Mouse (Mus musculus): ENCODE data around the gene Rnf208.

The Rnf208 gene

DNA sequence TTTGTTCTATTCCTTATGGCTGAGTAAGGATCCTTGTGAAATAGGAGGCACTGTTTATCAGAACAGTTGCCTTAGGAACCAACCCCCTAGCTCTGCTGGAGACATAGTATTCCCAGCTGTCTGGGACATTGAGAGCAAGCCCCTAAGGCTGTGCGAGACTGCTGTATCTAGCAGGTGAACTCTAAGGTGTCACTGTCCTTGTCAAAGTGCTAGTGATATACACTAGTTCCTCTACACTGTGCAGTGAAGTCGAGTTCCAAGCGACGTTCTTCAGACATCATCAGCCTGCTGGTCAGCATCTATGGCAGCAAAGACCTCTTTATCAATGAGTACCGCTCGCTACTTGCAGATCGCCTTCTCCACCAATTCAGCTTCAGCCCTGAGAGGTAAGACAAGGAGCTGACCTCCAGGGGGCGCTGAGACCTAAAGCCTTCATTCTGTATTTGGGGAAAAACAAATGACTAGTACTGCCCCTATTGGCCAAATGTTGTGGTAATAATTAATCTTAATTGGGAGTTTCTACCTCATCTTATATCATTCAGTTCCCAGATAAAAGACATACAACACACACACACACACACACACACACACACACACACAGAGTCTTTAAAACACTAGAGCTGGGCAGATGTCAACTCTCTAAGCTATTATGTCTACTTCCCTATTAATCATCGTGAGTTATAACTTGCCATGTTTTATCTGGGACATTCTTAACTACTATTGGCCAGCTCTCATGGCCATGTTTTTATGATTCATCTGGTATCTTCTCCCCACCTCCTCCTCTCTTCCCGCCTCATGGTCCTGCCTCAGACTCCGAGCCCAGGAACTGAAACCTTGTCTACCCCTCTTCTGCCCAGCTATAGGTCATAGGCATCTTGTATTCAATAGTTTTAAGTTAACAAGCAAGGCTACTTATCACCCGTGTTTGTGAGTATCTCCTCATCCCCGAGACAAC is 37.1 kb downstream of the Rnf208 start:
- DNase-seq (ENCODE audit: low read depth, low spot score) = peak; percentile 94

DNA sequence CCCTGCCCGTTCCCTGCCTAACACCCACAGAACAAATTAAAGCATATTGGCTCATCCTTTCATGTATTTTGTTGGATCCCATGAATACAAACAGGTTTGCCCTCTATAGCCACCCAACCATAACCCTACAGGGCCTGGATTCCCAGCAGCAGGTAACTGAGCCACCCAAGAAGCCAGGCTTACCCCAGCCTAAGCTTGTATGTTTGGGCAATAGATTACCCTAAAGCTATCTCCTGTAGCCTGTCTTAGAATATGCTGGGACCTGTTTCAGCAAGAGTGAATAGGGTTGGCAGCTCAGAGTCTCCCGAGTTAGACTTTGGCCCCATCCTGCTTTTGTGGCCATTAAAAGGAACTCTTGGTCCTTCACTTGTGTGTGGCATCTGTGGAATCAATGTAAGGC is 43.5 kb downstream of the Rnf208 start:
- DNase-seq (ENCODE audit: low read depth, low spot score) = no peak

DNA sequence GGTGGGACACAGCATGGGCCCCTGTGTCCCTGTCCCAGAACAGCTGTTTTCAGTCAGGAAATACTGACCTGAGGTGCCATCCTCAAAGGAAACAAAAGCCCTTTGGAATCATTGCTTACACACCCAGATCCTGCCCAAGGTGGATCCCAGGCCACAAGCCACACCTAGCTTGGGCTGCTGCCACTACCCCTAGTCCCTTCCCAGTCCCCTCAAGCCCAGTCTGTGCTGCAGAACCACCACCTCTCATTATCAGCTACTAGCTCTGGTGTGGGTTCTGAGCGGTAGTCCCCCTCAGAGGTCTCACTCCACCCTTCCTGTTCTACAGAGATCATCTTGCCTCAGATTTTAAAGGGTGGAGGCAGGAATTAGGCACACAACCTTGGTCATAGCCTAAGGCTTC is 44.3 kb downstream of the Rnf208 start:
- DNase-seq (ENCODE audit: low read depth, low spot score) = no peak

DNA sequence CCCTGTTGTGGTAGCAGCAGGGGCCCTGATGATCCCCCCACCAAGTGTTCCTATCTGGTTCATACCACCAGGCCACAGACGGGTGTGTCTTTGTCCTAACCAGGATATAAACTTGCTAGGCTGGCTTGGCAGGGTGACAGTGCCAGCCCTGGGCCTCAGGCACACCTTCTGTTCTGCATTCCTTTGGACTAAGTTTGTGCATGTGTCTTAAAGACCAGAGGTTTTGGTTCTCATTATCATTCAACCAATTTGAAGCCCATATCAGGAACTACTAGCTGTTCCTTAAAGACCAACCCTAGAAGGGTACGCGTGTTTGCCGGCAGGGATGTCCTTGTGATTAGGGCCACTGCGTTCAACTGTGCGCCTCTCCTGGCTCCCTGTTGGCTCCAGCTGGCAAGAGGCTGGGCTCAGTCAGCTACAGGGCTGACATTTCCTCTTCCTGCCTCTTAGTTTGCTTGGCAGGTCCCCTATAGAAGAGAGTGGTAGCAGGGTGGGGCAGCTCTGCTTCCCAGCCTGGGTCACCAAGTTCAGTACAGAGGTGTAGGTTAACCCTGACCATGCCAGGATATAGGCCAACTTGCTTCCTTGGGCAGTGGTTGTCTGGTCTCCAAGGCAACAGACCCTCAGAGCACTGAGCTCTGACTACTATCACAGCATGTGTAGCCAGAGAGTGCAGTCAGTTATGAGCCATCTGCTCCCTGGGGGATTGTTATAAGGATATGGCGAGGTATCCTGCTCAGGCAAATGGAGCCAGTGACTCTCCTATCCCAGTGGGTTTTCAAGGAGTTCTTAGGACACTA is 45.0 kb downstream of the Rnf208 start:
- DNase-seq (ENCODE audit: low read depth, low spot score) = no peak

DNA sequence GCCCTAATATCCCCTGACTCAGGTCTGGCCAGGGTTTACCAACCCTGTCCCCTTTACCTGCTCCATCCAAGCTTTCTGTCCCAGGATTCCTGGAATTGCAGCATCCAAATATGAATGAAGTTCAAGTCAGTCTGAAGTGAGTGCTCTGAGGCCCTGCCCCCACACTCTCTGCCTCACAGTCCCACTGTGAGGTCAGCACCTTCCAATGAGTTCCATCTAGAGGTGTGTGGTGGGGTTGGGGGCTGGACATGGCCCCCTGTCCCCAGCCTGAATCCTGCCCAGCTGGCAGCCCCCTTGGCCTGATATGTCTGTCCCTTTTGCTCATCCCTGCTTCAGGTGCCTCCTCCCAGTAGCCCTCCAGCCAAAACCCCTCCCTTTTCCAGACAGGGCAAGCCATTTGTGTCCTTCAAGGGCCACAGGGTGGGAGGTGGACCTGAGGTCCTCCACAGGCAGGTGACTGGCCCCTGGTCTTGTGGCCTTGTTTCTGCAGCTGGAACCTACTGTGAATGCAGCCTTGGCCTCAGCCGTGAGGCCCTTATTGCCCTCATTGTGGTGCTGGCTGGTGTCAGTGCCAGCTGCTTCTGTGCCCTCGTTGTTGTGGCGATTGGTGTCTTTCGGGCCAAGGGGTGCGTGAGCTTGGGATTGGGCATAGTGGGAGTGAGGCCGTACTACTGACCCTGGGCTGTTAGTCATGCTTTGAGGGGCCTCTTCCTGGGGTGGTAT is 46.0 kb downstream of the Rnf208 start, which contains the start of gene Tmem210:
Gene Tmem210 (plus strand): TSS at position 219 of the 723 bp plus-strand sequence.
- no peak for DNase-seq (ENCODE audit: low read depth, low spot score)

DNA sequence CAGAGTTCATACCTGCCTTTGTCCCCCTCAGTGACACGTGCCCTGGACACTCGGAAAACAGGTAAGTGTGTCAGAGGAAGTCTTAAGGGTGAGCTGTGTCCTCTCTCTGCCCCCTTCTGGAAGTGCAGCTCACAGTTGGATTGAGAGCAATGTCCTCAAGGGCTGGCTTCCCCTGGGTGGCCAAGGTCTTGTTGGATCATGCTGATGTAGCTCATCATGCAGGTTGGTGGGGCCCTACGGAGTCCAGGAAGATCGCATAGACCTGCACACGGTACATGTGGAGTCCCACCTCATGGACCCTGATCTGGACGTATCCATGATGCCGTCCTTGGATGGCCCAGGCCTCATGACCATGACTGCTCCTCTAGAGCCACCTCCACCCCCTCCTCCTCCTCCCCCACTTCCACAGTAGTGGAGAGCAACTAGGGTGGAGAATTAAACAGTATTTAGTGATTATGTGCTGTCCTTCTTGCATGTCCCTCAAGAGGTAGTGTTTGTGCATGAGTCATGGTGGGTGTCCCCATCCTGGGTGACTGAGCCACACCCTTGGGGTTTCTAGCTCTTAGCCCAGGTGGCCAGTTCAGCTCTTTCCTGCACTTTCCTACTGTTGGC is 46.8 kb downstream of the Rnf208 start:
- DNase-seq (ENCODE audit: low read depth, low spot score) = no peak

DNA sequence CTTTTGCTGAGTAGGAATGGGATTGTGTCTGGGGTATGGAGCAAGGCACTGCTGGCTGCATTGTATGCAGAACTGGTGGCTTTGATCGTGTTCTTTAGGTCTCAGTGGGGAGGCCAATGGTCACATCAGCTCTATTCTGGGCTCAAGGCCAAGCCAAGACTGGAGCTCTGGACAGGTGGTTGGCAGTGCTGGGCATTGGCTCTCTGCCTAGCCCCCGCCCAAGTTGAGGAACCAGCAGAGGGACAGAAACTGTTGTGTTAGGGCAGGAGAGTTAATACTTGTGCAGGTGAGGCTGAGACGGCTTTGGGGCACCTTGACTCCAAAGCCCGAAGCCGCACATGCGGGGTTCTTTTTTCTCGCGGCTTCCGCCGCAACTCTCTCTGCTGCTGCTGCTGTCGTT is 47.6 kb downstream of the Rnf208 start, which contains the start of gene Lrrc26:
Gene Lrrc26 (plus strand): TSS at position 265 of the 400 bp plus-strand sequence.
- DNase-seq (ENCODE audit: low read depth, low spot score) = no peak

DNA sequence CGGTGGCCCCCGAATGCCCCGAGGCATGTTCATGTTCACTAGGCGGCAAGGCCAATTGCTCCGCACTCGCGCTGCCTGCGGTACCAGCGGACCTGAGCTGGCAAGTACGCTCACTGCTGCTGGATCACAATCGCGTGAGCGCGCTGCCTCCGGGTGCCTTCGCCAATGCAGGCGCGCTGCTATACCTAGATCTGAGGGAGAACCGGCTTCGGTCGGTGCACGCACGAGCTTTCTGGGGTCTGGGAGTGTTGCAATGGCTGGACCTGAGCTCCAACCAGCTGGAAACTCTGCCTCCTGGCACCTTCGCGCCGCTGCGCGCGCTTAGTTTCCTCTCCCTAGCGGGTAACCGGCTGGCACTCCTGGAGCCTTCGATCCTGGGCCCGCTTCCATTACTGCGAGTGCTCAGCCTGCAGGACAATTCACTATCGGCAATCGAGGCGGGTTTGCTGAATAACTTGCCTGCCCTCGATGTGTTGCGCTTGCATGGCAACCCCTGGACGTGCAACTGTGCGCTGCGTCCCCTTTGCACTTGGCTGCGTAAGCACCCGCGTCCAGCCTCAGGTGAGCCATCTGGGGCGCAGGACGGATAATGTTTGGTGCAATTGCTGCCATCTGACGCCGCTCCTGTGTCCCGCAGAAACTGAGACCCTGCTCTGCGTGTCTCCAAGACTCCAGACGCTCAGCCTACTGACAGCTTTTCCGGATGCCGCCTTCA is 48.2 kb downstream of the Rnf208 start:
- peak; percentile 70 for DNase-seq (ENCODE audit: low read depth, low spot score)

DNA sequence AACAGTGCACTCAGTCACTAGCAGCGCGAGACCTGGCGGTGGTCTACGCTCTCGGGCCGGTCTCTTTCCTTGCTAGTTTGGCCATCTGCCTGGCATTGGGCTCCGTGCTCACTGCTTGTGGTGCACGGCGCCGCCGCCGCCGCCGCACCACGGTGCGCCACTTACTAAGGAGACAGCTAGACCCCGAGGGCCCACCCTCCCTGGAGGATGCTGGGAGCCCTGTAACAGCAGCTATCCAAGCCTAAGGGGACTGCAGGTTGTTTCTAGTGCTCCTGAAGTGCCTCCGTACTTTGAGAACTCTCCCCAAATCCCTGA is 48.7 kb downstream of the Rnf208 start:
- peak; percentile 69 for DNase-seq (ENCODE audit: low read depth, low spot score)

DNA sequence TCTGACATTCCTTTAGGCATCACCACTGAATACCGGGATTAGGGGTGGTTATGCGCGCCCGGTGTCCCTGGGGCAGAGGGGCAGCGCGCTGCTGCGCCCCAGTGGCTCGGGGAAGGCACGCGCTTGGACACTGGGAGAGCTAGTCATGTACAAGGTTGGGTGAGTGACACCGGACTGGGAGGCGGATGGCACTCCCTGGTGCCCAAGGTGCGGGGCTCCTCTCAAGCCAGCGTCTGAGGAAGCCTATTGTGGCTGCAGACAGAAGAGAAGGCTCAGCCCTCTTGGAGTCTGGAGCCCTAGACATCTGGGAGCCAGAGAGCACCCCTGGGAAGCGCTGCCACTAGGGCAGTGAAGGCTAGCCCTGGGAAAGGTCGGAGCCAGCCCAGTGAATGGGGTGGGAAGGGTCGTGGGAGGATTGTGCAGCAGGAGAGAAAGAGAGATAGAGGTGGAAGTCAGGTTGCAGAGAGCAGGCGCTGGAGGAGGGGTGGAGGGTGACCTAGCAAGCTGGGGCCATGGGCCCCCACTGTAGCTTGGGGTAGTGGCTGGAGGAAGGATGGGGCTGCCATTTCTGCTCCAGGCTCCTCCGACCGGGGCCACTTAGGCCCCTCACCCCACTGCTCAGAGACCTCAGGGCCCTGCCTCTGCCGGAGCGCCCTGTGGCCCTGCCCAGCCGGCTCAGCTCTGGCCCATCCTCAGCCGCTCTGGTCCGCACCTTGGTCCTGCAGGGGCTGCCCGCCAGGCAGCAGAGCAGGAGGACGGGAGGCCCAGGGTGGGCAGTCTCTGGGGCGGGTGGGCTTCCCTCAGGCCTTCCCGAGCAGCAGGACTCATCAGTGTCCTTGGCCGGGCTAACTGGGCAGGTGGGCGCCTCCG is 49.4 kb downstream of the Rnf208 start:
- no peak for DNase-seq (ENCODE audit: low read depth, low spot score)

DNA sequence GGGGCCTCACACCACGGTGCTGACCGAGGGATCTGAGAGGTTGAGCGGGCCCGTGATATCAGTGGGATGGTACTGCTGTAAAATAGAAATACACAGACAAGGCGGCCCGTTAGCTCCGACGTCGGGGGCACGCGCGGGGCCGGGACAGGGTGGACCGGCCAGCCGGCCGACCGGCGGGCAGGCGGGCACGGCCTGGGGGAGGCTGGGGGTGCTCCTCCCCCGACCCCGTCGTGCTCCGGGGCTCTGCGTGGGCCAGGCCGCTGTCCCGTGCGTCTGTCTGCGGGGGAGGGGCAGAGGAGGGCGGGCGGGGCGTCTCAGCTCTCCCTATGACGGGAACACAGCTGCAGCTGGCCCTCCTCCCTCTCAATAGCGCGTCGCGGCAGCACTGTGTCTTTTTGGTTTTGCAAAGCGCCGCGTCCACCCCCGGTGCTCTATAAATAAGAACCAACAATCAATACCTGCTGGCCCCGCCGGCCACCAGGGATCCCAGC is 50.0 kb downstream of the Rnf208 start:
- peak; percentile 34 for DNase-seq (ENCODE audit: low read depth, low spot score)

DNA sequence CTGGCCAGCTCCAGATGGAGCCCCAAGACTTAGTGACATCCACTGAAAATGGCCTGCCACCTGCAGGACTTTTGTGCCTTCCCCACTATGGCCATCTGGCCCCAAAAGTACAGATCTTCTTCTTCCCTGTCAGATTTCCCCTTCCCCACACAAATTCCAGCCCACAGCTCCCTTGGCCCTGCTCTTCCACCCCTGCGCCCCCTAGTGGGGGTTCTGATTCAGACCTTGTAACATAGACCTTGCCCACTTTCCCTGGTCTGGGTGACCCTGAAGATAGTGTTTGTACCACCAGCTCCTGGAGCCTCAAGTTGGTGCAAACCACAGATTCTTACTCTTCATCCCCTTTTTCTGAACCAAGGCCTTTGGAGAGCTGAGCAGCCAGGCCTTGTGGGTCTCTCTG is 50.8 kb downstream of the Rnf208 start:
- DNase-seq (ENCODE audit: low read depth, low spot score) = peak; percentile 88

DNA sequence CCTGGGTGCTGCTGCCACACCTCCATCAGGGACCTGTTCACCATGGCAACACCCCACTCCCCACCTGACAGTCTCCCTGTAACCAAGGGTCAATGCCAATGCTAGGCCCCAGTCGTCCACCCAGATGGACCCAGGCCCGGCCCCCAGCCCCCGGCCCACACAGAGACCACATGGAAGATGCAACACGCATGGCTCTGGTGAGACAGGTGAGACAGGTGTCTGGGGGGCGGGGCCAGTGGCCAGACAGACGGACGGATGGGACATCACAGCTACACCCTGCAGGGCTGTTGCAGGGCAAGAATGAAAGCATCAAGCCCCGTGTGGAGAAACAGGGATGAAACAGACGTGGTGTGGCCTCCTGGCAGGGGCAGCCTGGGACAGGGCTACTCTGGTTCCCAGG is 51.7 kb downstream of the Rnf208 start:
- DNase-seq (ENCODE audit: low read depth, low spot score) = no peak

Data from ZHBTc4 (cell line).